Mouse (Mus musculus): Measurements from ENCODE around the gene Gm15217.

Gene Gm15217

GRCm38 (mm10) chr14:46391621-46392170 is 12.5 kb downstream of the Gm15217 start:
- in situ Hi-C loops (cut with MboI, MseI), result no loop called here

GRCm38 (mm10) chr14:46398091-46398695 is 19.0 kb downstream of the Gm15217 start:
- in situ Hi-C loops (cut with MboI, MseI), result no loop called here

GRCm38 (mm10) chr14:46399925-46400324 is 20.7 kb downstream of the Gm15217 start:
- in situ Hi-C loops (cut with MboI, MseI), result no loop called here

- in situ Hi-C loops (cut with MboI, MseI), result no loop called here
These were observed 29.1 kb downstream of the Gm15217 start for GRCm38 (mm10) chr14:46408319-46408718.

DNA sequence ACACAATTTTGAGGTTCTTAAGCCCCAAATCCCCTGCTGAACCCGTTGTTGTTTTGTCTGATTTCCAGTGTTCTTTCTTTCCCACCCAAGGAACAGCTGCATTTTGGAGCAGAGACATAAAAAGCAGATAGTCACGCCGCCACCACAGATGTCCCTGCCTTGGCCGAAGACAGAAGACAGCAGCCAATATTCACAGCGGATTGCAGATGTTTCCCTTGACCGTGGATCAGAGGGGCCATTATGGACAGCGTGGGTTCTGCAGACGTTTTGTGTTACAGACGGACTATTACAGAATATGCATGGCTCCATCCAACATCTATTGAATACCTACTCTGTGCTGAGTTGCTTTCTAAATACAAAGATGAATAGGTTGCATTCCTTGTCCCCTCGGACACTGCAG is 29.8 kb downstream of the Gm15217 start:
- in situ Hi-C loops (cut with MboI, MseI), result no loop called here

DNA sequence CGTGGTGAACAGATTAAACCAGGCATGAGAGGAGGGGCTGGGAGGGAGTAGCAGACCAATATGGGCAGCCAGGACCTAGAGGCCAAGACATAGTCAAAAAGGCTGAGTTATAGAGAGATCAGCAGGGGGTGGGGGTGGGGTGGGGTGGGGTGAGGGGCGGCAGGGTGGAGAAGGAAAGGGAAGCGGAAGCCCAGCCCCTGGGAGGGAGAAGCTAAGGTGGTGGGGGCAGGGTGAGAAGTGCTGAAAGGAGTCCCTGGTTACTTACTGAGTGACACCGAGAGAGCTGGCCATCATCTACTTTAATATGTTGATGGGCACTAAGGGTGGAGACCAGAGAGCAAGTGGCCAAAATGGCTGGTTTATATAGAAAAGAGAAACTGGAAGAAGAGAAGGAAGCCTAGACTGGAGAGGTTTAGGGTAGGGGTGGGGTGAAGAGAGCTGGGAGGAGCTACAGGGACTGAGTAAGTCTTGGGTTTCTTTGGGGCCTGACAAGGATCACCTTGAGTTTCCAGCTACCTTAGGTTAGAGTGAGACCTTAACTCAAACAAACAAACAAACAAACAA is 31.4 kb downstream of the Gm15217 start:
- in situ Hi-C loops (cut with MboI, MseI), result no loop called here

- in situ Hi-C loops (cut with MboI, MseI), result no loop called here
These were observed 33.3 kb downstream of the Gm15217 start for GRCm38 (mm10) chr14:46412497-46413000.

DNA sequence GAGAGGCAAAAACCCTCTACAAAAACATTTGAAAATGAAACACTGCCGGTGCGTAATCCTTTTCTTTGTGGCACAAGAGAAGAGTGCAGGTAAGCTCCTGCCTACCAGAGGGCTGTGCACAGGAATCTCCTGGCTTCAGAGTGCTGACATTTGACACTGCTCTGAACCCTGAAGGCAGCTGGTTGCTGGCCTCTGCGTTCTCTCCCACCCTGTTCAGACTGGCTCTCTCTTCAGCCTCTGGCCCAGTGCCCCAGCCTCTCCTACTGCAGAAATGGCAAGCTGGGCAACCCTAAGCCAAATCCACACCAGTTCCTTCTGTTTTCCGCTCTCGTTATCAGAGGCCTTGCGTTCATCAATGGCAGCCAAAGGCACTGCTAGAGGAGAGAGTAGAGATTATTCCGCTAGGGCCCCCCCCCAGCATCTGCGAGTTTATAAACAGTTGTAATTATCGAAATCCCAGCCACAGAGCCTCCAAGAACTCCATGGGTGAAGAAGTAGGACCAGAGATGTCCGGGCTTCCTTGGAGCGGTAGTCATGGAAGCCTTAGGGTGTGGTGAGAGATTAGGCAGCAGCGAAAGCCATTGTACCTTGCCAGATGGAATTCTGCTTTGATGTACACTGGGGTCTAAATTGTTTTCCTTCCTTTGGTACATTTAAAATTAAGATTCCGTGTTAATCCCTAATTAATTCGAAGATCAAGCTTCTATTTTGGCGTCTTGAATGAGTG is 39.3 kb downstream of the Gm15217 start:
- in situ Hi-C loops (cut with MboI, MseI), result no loop called here

GRCm38 (mm10) chr14:46419269-46419668 is 40.1 kb downstream of the Gm15217 start:
- in situ Hi-C loops (cut with MboI, MseI), result no loop called here

DNA sequence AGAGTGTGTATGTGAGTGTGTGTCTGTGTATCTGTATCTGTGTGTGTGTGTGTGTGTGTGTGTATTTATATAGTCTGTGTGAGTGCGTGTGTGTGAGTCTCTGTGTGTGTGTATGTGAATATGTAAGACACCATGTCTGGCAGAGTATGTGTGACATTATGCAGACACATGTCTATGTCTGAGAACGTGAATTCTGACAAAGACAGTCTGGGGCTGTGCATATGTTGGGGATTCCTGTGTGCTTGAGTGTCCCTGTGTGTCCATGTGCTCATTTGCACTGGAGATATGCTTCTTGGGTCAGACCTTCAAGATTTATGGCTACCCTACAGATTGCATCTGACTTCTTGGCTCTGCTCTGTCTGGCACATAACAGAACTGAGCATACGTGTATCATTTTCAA is 42.6 kb downstream of the Gm15217 start:
- in situ Hi-C loops (cut with MboI, MseI), result no loop called here

DNA sequence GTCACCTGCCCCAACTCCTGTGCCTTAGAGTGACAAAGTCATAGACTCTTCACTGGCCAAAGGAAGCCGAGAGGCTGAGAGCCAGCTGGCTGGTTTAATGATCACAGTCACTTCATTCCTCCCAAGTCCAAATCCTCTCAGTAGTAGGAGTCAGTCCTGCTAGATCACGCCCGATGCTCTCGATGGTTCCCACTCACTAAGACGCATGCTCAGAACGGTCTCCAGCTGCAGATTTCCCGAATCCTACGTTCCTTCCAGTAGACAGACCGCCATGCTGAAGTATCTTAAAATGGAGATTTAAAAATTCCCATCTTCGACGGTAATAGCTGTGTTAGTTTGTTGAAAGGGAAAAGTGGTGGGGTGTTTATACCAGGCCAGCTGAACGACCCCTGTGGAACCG is 48.0 kb downstream of the Gm15217 start:
- in situ Hi-C loops (cut with MboI, MseI), result no loop called here

- in situ Hi-C loops (cut with MboI, MseI), result no loop called here
These were observed 51.0 kb downstream of the Gm15217 start for GRCm38 (mm10) chr14:46430231-46430630.
